Mouse (Mus musculus): Measurements from ENCODE around the gene Mob2.

The Mob2 gene

DNA sequence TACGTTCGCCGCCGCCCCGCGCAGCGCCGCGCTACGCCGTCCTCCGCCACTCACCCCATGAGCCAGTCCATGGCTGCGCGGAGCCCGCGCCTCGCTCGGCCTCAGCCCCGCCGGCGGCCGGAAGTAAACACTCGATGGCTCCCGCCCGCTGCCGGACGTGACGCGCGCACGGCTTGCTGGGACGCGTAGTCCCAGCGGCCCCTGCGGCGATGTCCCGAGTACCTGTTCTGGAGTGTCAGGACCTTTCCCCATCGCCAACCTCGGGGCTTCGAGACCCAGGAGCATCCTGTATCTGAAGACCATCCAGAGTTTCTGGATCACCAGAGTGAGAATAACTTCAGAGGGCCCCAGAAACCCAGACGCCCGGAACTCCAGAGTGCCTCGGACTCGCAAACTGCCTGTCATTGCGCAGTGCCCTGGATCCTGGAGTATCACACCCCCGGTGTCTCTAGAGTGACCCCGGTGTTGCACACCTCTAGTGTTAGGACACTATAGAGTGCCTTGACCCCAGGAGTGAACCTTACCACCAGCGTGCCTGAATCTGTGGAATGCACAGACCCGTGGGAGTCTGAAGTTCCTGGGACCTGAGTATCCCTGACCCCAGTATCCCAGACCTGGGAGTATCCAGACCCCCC is at the start of gene Mob2:
Mob2 (minus strand) TSS at position 135 of the 635 bp plus-strand sequence.
- DNase-seq: peak; percentile 91 to 92

GRCm38 (mm10) chr7:142104747-142105146 is 43.9 kb upstream of the Mob2 start:
- DNase-seq: no peak

DNA sequence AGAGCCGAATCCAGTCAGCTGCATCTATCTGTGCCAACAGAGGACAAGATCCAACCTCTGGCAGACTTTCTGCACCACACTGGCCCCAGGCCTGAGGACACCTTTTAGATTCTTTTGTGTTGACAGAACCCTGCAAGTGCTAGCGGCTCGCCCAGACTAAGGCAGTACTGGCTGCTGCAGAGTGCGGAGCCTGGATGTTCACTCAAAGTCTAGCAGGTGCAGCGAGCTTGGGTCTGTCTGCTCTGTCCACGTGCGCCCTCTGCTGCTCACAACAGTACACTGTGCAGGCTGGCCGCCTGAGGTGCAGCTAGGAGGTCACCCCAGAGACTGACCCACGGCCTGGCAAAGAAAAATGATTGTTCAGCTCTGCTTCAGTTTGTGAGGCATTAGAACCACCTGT is 36.9 kb upstream of the Mob2 start:
- DNase-seq: peak; percentile 80 to 81

GRCm38 (mm10) chr7:142096701-142097100 is 35.8 kb upstream of the Mob2 start:
- DNase-seq: no peak

DNA sequence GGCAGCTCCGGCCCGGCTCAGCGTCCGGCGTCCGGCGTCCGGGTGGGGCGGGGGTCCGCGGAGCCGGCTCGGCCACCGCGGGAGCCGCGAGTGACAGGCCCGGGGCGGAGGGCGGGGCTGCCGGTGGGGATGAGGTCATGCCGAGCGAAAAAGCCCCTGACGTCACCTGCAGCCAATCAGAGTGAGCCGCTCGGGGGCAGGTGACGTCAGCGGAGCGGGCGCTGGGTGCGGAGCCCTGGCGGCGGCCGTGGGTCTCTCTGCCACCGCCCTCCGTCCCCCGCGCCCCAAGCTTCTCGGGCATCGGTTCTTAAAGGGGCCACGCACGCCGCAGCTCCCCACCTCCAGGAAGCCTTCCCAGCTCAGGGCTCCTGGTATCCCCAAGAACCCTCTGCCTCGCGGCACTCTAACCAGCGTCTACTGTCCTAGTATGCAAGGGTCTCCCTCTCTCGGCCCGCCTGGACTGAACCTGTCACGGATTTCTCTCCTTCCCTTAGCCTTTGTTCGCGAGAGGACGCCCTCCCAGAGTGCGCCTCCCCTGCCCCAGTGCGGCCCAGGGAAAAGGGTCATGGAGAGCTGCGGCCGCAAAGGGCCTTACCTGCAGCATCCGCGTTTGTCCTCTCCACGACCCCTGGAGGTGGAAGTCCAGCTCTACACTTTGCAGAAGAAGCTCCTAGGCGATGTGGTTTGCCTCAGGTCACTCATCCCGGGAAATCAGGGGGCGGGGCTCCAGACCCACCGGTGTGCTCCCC is 34.5 kb upstream of the Mob2 start, which contains the start of gene Dusp8:
Dusp8 (minus strand) TSS at position 661 of the 749 bp plus-strand sequence.
- peak; percentile 91 to 94 for DNase-seq

DNA sequence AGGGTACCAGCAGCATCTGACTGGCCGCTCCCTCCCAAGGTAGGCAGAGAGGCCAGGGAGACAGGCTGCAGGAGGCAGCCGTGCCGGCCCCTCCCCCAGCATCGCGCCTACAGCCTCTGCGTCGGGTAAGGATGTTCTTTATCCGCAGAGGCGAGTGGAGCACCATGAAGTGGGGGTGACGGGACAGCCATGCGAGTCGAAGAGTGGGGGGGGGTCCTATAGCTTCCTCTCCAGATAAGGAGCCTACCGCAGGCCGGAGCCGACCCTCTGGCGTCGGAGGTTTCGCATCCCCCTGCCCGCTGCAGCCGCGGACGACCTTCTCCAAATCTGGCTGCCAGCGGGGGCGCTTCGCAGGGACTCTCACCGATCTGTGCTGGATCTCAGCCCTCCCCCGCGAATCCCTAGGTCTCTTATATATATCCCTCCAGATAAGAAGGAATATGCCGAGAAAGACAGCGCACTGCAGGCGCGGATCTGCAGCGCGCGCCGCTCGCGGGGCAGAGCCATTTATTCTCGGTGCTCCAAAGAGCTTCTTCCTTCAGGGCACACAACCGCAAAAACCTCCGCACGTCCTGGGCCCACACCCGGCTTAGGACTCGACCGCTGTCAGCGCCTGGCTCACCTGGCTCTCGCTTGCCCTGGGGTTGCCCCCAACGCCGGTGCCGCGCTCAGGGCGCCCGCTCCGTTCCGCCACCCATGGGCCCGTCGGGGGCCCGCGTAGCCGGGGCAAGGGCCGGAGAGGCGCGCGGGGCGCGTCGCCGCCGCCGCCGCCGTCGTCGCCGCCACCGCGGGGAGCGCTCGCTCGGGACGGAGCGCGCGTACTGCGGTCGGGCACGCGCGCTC is 33.7 kb upstream of the Mob2 start:
- DNase-seq: peak; percentile 37 to 42

DNA sequence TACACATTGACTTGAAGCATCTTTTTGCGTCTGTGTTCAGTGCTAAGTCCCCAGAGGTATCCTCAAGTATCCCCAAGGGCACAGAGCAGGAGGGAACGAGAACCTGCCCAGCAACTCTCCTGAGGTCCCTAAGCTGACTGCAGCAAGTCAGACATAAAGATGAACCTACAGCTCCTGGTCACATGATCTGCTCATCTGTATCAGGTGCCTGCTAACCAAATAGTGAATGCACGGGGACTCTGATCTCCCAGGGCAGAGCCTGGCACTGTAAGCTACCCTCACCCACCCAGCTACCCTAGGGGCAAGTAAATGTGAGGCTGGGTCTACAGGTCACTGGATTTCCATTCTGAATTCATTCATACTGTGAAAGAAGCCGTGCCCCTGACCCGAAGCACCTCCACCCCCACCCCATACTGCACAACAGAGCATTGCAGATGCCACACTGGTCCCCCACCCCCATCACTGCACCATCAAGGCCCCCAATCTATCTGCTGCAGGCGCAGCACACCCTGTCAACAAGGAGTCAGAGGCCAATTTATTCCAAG is 32.9 kb upstream of the Mob2 start:
- DNase-seq: no peak

GRCm38 (mm10) chr7:142092991-142093390 is 32.1 kb upstream of the Mob2 start:
- DNase-seq: no peak

DNA sequence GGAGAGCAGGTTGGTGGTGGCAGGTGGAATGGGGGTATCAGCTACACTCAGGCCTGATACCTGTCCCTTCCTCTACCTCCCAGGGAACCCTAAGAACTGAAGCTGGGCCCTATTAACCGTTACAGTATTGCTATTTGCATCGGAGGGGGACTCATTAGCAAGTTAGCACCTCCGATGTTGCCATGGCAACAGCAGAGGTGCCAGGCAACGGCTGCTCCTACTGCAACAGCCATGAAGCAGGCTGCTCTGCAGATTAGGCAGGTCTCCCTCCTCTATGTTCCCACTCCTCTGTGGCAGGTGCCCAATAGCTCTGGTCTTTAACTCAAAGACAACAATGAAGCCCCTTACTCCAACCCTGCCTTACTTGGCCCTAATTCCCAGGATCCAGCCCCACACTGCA is 31.0 kb upstream of the Mob2 start:
- DNase-seq: no peak

- no peak for DNase-seq
Measured at GRCm38 (mm10) chr7:142089648-142090447, 29.0 kb upstream of the Mob2 start.

- DNase-seq: peak in 1 of 2 experiments; percentile 24
Measured at GRCm38 (mm10) chr7:142088886-142089285, 28.0 kb upstream of the Mob2 start.

GRCm38 (mm10) chr7:142087069-142087652 is 26.3 kb upstream of the Mob2 start:
- no peak for DNase-seq

- no peak for DNase-seq
Measured at GRCm38 (mm10) chr7:142086159-142086905, 25.5 kb upstream of the Mob2 start.

DNA sequence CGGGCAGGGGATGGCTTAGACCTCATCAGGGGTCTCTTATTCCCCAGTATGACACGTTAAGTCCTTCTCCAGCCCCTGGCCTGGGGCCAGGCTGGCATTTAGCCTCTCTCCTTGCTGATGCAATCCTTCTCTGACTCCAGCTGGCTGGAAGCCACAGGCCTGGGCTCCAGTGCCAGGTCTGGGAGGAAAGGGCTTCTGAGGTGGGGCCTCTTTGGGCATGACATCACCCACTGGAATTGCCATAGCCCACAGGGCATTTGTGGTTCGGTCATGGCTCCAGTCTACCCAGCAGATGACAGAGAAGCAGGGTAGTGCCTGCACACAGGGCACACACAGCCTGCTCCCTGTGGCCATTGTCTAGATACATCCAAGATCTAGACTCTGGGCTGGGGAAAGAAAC is 24.0 kb upstream of the Mob2 start:
- DNase-seq: peak; percentile 89 to 94

GRCm38 (mm10) chr7:142084395-142084794 is 23.5 kb upstream of the Mob2 start:
- DNase-seq: peak; percentile 30 to 50

- DNase-seq: peak; percentile 83 to 87
Measured at GRCm38 (mm10) chr7:142083588-142084317, 22.9 kb upstream of the Mob2 start.

DNA sequence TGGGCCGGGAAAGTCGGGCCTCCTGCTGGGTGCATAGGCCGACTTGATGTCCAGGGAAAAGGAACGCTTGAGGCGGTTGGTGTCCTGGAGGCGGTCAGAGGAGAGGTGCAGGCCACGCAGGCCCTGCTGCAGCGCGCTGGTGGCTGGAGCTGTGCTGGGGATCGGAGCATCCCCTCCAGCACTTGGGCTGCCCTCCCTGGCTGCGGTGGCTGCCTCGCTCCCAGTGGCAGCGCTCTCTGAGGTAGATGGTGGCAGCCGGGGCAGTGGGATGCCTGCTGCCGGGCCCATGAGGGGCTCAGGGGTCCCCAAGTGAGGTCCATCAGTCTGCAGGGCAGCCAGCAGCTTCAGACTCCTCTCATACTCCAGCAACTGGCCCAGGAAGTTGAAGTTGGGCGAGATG is 21.7 kb upstream of the Mob2 start:
- no peak for DNase-seq

DNA sequence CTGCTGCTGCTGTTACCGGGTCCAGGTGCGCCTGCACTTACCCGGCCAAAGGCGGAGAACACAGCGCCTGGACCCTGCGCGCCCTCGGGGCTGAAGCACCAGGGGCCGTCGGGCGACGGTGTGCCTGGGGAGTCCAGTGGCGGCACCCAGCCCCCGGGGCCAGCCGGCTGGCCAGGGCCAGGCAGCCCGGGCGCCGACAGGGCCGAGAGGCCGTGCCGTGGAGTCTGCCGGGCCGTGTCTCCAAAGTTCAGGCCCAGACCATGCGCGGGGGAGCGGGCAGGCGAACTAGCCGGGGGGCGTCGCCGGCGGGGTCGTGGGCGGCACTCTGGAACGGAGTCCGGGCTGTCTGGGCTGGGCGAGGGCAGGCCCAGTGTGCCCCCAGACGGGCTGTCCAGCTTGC is 21.3 kb upstream of the Mob2 start:
- no peak for DNase-seq

GRCm38 (mm10) chr7:142081736-142082135 is 20.9 kb upstream of the Mob2 start:
- DNase-seq: no peak

DNA sequence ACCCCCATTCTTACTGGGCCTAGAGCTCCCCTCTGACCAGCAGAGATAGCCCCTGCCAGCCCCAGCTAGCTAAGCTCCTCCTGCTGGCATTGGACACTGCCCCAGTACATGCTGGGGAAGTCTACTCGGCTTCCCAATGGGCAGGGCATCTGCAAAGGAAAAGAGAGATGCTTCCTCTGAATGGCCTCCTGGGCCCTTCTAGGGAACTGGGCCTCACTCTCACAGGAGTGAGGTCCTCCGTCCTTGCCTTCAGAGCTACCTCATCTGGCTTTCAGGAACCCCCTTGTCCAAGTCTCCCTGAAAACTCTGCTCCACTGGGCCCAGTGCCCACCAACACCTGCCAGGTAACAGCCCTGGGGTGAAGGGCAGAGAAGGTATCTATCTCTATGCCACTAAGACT is 20.0 kb upstream of the Mob2 start:
- no peak for DNase-seq

Measured in lung, adult 18-20 months (tissue).